Mouse (Mus musculus) E14TG2a.4 (cell line): ENCODE measurements at regions not wholly inside any gene's neighbourhood (a gene's known extent, or its start where the extent isn't known, plus 50 kb on each side); places are given as distances from the start of the nearest gene placed in this dataset.

ENCODE experiments used
- CTCF ChIP-seq: conservative IDR thresholded peaks from 2 replicates; pipeline ENCODE4 v1.5.1; 2014; ENCODE audit warnings: low read length
- POU5F1 ChIP-seq: IDR thresholded peaks from 2 replicates; pipeline ENCODE4 v1.6.1; 2014; ENCODE audit warnings: low read length, borderline replicate concordance

DNA sequence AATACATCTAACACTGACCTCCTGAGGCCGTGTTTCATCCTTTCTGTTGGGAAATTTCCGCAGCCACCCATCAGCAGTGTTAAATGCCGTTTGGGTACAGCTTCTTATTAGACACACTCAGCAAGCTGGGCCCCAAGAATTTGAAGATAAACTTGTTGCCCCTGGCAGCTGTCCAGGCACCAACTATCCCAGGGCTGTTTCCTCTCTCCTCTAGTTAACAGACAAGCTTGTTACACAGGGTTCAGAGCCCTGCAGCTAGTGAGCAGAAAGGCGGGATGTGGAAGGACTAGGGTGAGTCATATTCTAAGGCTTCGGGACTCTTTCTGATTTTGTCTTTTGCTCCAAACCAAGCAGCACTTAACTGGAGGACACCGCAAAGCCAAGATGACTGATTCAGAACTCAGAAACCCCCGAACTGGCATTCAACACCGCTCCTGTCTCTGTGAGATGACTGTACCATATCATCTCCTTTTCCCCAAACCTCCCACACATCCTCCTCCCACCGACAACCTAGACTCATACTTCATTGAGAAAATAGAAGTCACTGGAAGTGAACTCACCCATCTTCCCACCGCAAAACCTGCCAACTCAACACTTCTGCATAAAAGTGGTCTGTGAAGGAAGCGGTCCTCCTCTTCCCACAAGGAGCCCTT, 198.2 kb downstream of the Csl start:
- TF ChIP-seq CTCF (no peak), POU5F1 (no peak)
